Mouse (Mus musculus) kidney, embryonic 15.5 days (tissue): ENCODE data around the gene Zfp316. TPM values are rescaled to one million over a fixed set of nuclear protein-coding genes. Genes with fewer than 3 reads are reported as not detected.

Experiments
- ATAC-seq: fragments of 200-750 bp; cut with Nextera tagmentation; replicated peaks from 2 replicates; pipeline ENCODE4 v1.8.0; 2017; ENCODE audit warnings: moderate TSS enrichment; ENCODE audit not compliant: low FRiP score
- H3K27ac ChIP-seq: fragments of 300-500 bp; sonication (generic); 2 replicates; pipeline ENCODE4 v1.5.1; 2015; ENCODE audit warnings: mild to moderate bottlenecking, inconsistent platforms
- H3K27me3 ChIP-seq: fragments of 300-500 bp; sonication (generic); 2 replicates; pipeline ENCODE4 v1.6.1; 2015; ENCODE audit warnings: inconsistent platforms
- H3K36me3 ChIP-seq: fragments of 300-500 bp; sonication (generic); 2 replicates; pipeline ENCODE4 v1.6.1; 2015; ENCODE audit warnings: inconsistent platforms
- H3K4me1 ChIP-seq: fragments of 300-500 bp; sonication (generic); 2 replicates; pipeline ENCODE4 v1.6.1; 2015; ENCODE audit warnings: inconsistent platforms
- H3K4me2 ChIP-seq: fragments of 300-500 bp; sonication (generic); 2 replicates; pipeline ENCODE4 v1.6.1; 2015; ENCODE audit warnings: moderate library complexity, mild to moderate bottlenecking, inconsistent platforms
- H3K4me3 ChIP-seq: fragments of 300-500 bp; sonication (generic); replicated peaks from 2 replicates; pipeline ENCODE4 v1.5.1; 2015; ENCODE audit warnings: mild to moderate bottlenecking, inconsistent platforms
- H3K9ac ChIP-seq: fragments of 300-500 bp; sonication (generic); 2 replicates; pipeline ENCODE4 v1.6.1; 2015; ENCODE audit warnings: mild to moderate bottlenecking, inconsistent platforms
- H3K9me3 ChIP-seq: fragments of 300-500 bp; sonication (generic); replicated peaks from 2 replicates; pipeline ENCODE4 v1.6.1; 2016; ENCODE audit warnings: inconsistent platforms
- WGBS: fragments of 180-500 bp; shearing (Covaris S2); methylation state at CpG from one replicate; pipeline ENCODE4 v1.1.7; 2015; ENCODE audit warnings: mixed read lengths; 5-methylcytosine and 5-hydroxymethylcytosine counted together
- polyA plus RNA-seq: library from polyadenylated mRNA; unstranded; fragments of >200 nt; fragmentation: Nextera tagmentation; extraction: Ambion mirVana; gene quantifications from 2 replicates; pipeline ENCODE4 v1.2.1, GENCODE M21; 2015

The Zfp316 gene
- 3.2 and 3.3 TPM in 2 replicates for polyA plus RNA-seq

GRCm38 (mm10) chr5:143269363-143270150 is at the start of gene Zfp316:
TSS of gene Zfp316 (minus strand) at chr5:143270022.
- peaks cover 18% of the 10 kb centered on the region for H3K4me1 ChIP-seq
- peak within 1 kb of the TSS; percentile 96 for H3K4me3 ChIP-seq
- peak within 1 kb of the TSS; percentile 85 for H3K27ac ChIP-seq
- under 1% methylated on average over 77 of the region's 79 CpGs for WGBS
- H3K4me2 ChIP-seq, result peak within 1 kb of the TSS; percentile 81
- H3K27me3 ChIP-seq, result no peaks in the 10 kb centered on the region
- H3K36me3 ChIP-seq, result no peaks in the 10 kb centered on the region
- no peaks in the 10 kb centered on the region for H3K9me3 ChIP-seq
- H3K9ac ChIP-seq, result peak within 1 kb of the TSS; percentile 90
- peak; percentile 87 for ATAC-seq

DNA sequence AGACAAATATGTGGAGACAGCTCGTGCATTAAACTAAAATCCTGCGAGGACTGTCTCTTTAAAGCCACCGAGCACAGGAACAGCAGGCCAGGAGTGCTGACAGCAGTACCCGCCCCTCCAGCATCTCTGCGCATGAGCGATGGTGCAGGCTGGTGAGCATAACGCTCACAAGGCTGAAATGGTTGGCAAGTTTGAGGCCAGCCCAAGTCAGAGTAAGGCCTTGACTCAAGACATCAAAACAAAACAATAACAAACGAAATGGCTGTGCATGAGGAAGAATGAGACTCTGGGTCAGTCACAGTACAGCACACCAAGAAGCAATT is 47.4 kb upstream of the Zfp316 start:
- Histone ChIP-seq H3K27ac (no peak overlapping the region), H3K4me3 (no peak overlapping the region), H3K4me1 (peaks cover 25% of the 10 kb centered on the region), H3K36me3 (peaks cover 75% of the 10 kb centered on the region), H3K9ac (no peak overlapping the region), H3K27me3 (no peaks in the 10 kb centered on the region), H3K4me2 (no peak overlapping the region), H3K9me3 (no peaks in the 10 kb centered on the region)
- WGBS, result 57% methylated on average over 8 of the region's 8 CpGs
- no peak for ATAC-seq

DNA sequence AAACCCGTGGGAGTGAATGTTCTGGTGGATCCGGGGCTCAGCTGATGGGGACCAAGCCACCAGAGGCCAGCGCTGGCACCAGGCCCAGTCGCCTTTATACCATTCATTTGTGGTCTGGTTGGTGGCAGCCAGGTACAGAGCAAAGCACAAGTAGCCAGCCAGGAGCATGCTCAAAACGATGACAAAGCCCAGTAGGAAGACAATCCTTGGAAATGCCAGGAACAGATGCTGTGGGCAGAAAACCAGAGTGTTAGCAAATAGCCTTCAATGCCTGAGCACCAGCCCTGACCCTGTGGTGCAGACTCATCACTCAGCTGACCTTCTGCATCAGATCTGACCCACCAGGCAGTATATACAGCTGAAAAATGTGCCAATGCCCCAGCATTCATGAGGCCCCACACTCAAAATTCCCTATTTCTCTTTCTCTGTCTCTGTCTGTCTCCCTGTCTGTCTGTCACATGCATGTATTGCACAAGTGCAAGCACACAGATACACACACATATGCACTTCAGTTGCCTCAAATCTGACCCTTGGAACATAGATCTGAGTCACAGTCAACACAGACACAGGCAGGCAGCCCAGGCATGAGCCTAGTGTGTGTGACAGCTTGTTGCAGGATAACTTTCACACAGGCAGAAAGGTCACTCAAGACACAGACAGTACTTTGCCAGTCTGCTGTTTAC is 46.9 kb upstream of the Zfp316 start:
- Histone ChIP-seq H3K4me3 (no peak overlapping the region), H3K4me1 (peaks cover 26% of the 10 kb centered on the region), H3K27me3 (no peaks in the 10 kb centered on the region), H3K36me3 (peaks cover 75% of the 10 kb centered on the region), H3K9ac (no peak overlapping the region), H3K27ac (no peak overlapping the region), H3K9me3 (no peaks in the 10 kb centered on the region), H3K4me2 (no peak overlapping the region)
- 84% methylated on average over 5 of the region's 5 CpGs for WGBS
- ATAC-seq, result no peak

DNA sequence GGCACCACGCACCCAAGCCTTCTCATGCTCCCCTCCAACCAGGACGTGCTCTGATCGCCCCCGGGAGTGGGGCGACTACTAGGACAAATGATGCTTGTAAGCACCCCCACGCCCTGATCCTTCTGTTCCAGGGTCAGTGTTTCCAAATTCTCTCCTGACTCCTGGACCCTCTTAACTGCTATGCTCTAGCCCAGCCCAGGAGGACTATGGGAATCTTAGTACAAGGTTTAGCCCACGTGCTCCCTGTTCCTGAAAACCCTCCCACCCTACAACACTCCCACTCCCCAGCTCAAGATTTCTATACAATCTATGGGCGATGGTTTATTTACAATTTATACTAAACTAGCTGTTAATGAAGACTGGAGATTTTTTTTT is 45.7 kb upstream of the Zfp316 start:
- Histone ChIP-seq H3K27ac (0 out of 2 replicates have a peak overlapping the region, but pooled peaks have one; percentile 18), H3K4me2 (peak overlapping the region; percentile 91), H3K27me3 (no peaks in the 10 kb centered on the region), H3K4me1 (peaks cover 29% of the 10 kb centered on the region), H3K9me3 (no peaks in the 10 kb centered on the region), H3K4me3 (peak overlapping the region; percentile 95), H3K9ac (peak overlapping the region; percentile 94; the same call in 1 of the 2 replicates), H3K36me3 (peaks cover 75% of the 10 kb centered on the region)
- no peak for ATAC-seq
- 14% methylated on average over 8 of the region's 8 CpGs for WGBS

DNA sequence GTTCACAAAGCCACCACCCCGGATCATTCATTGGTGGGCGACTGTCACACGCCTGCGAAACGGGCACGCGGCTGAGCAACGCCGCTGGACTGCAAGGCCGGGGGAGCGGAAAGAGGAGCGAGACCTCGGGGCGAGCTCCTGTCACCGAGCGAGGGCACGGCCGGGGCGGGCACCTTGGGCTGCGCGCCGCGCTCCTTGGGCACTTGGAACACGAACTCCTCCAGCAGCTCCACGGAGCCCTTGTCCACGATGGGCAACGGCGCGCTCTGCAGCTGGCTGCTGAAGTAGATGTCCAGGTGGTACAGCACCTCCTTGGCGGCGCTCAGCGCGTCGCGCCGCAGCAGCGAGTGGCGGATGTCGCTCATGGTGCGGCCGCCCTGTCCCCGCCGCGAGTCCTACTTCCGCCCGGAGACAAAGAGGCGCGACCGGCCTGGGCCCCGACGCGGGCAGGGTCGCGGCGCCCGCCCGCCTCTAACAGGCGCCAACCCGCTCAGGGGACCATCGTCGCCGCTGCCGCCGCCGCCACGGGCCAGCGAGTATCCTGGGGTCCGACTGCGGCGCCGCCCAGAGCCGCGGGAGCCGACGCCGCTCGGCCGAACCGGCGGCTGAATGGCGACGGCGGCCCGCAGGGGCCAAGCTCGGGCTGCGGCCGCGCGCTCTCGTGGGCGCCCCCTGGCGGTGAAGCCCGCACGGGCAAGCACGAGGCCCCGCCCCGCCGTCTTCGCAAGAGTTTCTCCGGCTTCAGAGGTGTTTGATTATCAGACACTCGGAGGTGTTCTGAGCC is 45.1 kb upstream of the Zfp316 start, which contains the start of gene E130309D02Rik:
E130309D02Rik (minus strand) TSS at position 631 of the 784 bp plus-strand sequence.
- Histone ChIP-seq H3K9ac (peak within 1 kb of the TSS; percentile 94), H3K9me3 (no peaks in the 10 kb centered on the region), H3K4me1 (peaks cover 29% of the 10 kb centered on the region), H3K27ac (peak within 1 kb of the TSS; percentile 94), H3K4me2 (peak within 1 kb of the TSS; percentile 91), H3K27me3 (no peaks in the 10 kb centered on the region), H3K4me3 (peak within 1 kb of the TSS; percentile 95), H3K36me3 (peaks cover 75% of the 10 kb centered on the region)
- peak; percentile 84 for ATAC-seq
- under 1% methylated on average over 101 of the region's 101 CpGs for WGBS

GRCm38 (mm10) chr5:143314183-143314729 is 44.4 kb upstream of the Zfp316 start:
- 1% methylated on average over 16 of the region's 16 CpGs for WGBS
- H3K36me3 ChIP-seq, result peaks cover 75% of the 10 kb centered on the region
- H3K9me3 ChIP-seq, result no peaks in the 10 kb centered on the region
- ATAC-seq, result no peak
- H3K27me3 ChIP-seq, result no peaks in the 10 kb centered on the region
- peak overlapping the region; percentile 94 for H3K27ac ChIP-seq
- peak overlapping the region; percentile 95 for H3K4me3 ChIP-seq
- H3K9ac ChIP-seq, result peak overlapping the region; percentile 94
- H3K4me2 ChIP-seq, result peak overlapping the region; percentile 91
- peaks cover 29% of the 10 kb centered on the region for H3K4me1 ChIP-seq

- Histone ChIP-seq H3K27ac (no peak overlapping the region), H3K4me3 (no peak overlapping the region), H3K4me2 (no peak overlapping the region), H3K4me1 (peaks cover 23% of the 10 kb centered on the region), H3K9ac (no peak overlapping the region), H3K27me3 (no peaks in the 10 kb centered on the region), H3K9me3 (no peaks in the 10 kb centered on the region), H3K36me3 (peaks cover 75% of the 10 kb centered on the region)
- ATAC-seq, result no peak
- WGBS, result 64% methylated on average over 8 of the region's 8 CpGs
Measured at GRCm38 (mm10) chr5:143311886-143312285, 42.1 kb upstream of the Zfp316 start.

DNA sequence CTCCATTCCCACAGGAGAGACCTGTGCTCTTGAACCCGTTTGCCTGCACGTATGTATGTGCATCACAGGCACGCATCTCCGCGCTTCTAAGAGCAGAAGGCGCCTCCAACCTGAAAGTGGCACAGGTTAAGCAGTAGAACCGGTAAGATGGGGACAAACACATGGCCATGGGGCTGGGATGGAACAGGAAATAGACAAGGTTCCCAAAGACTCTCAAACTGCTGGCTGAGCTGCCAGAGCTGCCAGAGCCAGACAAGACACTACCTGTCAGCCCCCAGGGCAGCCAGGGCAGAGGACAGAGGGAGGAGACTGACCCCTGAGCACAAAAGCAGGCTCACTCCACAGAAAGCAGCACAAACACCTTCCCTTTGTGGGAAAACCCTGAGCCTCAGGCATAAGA is 40.1 kb upstream of the Zfp316 start:
- no peak for ATAC-seq
- 94% methylated on average over 7 of the region's 7 CpGs for WGBS
- H3K9me3 ChIP-seq, result no peaks in the 10 kb centered on the region
- no peak overlapping the region for H3K4me3 ChIP-seq
- no peak overlapping the region for H3K4me2 ChIP-seq
- no peaks in the 10 kb centered on the region for H3K27me3 ChIP-seq
- peaks cover 83% of the 10 kb centered on the region for H3K36me3 ChIP-seq
- H3K9ac ChIP-seq, result no peak overlapping the region
- peaks cover 19% of the 10 kb centered on the region for H3K4me1 ChIP-seq
- H3K27ac ChIP-seq, result no peak overlapping the region

DNA sequence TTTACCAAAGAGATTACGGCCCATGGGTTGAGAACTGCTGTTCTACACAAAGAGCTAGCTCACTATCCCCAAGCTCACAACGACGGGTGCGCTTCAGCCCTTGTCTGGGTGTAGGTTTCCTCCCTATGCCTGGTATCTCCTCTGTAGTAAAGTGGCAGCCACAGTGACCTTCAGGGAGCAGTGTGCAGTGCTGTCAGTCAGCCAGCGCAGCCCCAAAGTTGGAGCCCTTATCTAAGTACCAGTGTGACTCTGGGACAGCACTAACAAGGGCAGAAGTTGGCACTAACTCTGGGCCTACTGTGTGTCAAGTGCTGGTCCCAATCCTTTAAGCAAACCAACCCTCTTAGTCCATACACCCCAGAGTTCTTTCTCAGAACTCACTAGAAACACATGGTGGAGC is 39.0 kb upstream of the Zfp316 start:
- no peaks in the 10 kb centered on the region for H3K9me3 ChIP-seq
- H3K4me1 ChIP-seq, result peaks cover 17% of the 10 kb centered on the region
- no peaks in the 10 kb centered on the region for H3K27me3 ChIP-seq
- 91% methylated on average over 5 of the region's 5 CpGs for WGBS
- no peak overlapping the region for H3K9ac ChIP-seq
- H3K4me3 ChIP-seq, result no peak overlapping the region
- ATAC-seq, result no peak
- H3K4me2 ChIP-seq, result no peak overlapping the region
- peaks cover 92% of the 10 kb centered on the region for H3K36me3 ChIP-seq
- H3K27ac ChIP-seq, result no peak overlapping the region

GRCm38 (mm10) chr5:143304251-143304650 is 34.4 kb upstream of the Zfp316 start:
- no peak for ATAC-seq
- Histone ChIP-seq H3K9me3 (no peaks in the 10 kb centered on the region), H3K27ac (no peak overlapping the region), H3K4me1 (0 out of 2 replicates have a peak, but pooled peaks cover 4% of the 10 kb centered on the region), H3K27me3 (no peaks in the 10 kb centered on the region), H3K4me2 (no peak overlapping the region), H3K9ac (no peak overlapping the region), H3K4me3 (no peak overlapping the region), H3K36me3 (peaks cover 98% of the 10 kb centered on the region)
- WGBS, result 65% methylated on average over 7 of the region's 7 CpGs

DNA sequence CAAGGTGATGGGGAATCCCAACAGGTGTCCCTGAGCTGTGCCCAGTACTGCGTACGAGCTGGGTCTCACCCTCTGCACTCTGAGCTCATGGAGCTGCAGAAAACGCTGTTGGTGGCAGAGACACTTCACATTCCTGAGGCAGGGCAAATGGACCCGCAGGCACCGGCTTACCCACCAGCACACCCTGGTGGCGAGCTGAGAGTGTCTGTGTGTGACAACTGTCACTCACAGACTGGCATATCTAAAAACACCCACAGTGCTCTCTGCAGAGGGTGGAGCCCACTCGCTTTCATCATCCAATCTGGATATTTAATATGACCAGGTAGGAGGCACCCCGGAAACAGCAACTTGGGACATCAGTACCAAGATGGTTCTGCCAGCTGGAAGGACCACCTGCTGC is 31.5 kb upstream of the Zfp316 start:
- H3K27me3 ChIP-seq, result no peaks in the 10 kb centered on the region
- H3K4me2 ChIP-seq, result no peak overlapping the region
- 0 out of 2 replicates have a peak, but pooled peaks cover 4% of the 10 kb centered on the region for H3K4me1 ChIP-seq
- H3K9me3 ChIP-seq, result no peaks in the 10 kb centered on the region
- 76% methylated on average over 8 of the region's 8 CpGs for WGBS
- peaks cover 79% of the 10 kb centered on the region for H3K36me3 ChIP-seq
- no peak for ATAC-seq
- no peak overlapping the region for H3K9ac ChIP-seq
- no peak overlapping the region for H3K27ac ChIP-seq
- H3K4me3 ChIP-seq, result no peak overlapping the region
